Mouse (Mus musculus): ENCODE measurements around the gene Timd2. TPM values are rescaled to one million over a fixed set of nuclear protein-coding genes. Genes with fewer than 3 reads are reported as not detected.
A peak's percentile ranks its signal among the peaks of the same experiment; 100 is the strongest.
"Not testable (repeated sequence)": the region's sequence is repeated elsewhere in the genome, so short reads cannot be mapped to it uniquely, and the experiment has no call there.

Timd2 gene
- total RNA-seq (2014; fragmentation: Nextera tagmentation) = not detected in 2 replicates
- total RNA-seq (2017) = not detected in 2 replicates

DNA sequence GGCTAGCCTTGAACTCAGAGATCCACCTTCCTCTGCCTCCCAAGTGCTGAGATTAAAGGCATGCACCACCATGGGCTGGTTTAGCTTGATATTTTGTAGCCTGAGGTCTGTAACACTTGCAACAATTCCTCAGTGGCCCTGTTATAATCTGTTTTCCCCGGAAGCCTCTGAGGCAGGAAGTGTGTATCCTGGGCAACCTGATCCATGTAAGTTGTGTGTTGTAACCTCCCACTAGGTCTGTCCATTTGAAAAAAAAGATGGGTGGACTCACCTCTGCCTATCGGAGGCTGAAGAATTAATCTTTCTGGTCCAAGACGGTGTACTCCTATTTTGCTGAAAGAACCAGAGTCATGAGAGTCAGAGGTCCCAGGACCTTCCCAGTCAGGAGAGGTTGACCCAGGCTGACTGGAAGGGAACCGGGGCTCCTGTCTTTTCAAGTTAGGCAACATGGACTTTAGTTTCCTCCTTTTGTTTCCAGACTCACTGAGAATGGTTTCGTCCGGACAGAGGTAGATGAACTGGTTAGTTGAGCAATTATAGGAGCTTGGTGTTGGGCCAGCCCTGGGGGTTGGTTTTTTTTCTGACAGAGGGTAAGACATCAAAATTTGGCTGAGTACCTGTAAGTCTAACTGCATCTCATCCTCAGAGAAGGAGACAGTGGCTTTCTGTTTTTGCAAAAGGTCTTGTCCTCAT, at the start of gene Timd2:
Gene Timd2 (minus strand): TSS at position 398 of the 693 bp plus-strand sequence.
- no peak for ATAC-seq (replicated peaks; ENCODE audit: low FRiP score, low TSS enrichment, poor library complexity, severe bottlenecking)

DNA sequence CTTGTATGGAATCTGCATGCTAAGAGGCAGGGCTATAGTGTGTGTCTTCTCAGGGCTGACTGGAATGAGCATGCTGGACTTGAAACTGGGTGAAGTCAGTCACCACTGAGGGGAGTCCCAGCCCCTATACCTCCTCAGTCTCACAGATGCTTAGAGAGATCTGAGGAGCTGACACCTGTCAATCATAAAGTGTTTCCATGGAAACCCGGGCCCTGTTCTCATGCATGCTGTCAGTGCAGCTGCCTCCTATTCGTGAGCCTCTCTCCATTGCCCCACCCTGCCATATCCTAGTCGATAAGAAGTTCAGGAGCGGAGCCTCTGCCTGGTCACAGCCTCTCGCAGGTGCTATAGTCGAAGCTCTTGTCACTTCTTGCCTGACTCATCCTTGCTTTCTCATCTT, 48.9 kb upstream of the Timd2 start:
- not testable (repeated sequence) for ATAC-seq (replicated peaks; ENCODE audit: low FRiP score, low TSS enrichment, poor library complexity, severe bottlenecking)

DNA sequence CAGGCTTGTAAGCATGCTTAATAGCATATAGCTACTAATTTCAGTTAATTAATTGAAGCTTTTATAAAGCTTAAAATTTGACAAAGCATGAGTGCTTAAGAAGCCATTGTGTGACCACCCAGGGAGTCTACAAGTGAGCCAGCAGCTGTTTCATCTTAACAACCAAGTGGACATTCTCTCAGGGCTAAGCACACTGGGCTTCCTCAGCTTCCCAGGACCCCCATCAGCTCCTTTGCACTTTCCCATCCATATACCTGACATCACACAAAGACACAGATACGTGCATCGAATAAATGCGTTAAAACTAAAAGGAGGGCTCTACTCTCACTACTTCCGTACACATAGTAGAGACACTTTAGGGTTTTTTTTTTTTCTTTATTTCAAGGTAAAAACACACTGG, 47.8 kb upstream of the Timd2 start:
- no peak for ATAC-seq (replicated peaks; ENCODE audit: low FRiP score, low TSS enrichment, poor library complexity, severe bottlenecking)

DNA sequence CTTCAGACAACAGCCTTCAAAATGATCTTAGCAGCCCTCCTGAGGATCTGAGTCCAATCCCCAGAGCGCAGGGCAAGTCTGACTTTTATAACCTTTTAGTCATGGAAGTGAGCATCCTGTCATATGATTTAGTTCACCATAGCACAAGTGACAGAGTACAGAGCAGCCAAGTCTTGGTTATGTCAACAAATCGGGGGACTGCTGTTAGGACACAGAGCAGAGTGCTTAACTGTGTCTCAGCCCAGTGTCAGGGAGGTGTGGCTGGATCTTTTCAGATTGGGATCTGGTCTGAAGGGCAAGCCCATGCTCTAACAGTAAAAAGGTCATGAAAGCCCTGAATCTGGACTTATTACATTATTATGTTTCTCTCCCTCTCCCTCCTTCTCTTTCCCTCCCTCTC, 46.8 kb upstream of the Timd2 start:
- ATAC-seq (replicated peaks; ENCODE audit: low FRiP score, low TSS enrichment, poor library complexity, severe bottlenecking) = no peak

DNA sequence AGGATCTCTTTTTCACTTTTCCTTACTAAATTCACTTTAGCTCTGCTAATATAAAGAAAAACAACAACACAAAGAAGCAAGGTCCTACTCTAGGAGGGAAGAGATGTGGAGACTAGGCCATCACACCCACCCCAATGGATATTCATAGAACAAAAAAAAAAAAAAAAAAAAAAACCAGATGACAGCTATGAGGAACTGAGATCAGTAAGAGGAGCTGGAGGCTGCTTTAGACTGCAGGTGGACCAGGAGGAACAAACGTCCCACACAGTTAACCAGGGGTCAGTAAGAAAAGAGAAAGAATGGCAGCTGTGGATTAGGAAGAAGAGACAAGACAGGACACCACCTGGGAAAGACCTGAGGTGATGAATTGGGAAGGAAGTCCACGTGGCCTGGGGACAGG, 41.1 kb upstream of the Timd2 start:
- ATAC-seq (replicated peaks; ENCODE audit: low FRiP score, low TSS enrichment, poor library complexity, severe bottlenecking) = no peak

DNA sequence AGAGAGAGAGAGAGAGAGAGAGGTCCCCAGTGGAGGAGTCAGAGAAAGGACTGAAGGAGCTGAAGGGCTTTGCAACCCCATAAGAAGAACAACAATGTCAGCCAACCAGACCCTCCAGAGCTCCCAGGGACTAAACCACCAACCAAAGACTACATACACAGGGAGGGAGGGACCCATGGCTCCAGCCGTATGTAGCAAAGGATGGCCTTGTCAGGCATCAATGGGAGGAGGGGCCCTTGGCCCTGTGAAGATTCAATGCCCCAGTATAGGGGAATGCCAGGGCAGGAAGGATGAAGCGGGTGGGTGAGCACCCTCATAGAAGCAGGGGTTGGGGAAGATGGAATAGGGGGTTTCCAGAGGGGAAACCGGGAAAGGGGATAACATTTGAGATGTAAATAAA, 34.9 kb upstream of the Timd2 start:
- no peak for ATAC-seq (replicated peaks; ENCODE audit: low FRiP score, low TSS enrichment, poor library complexity, severe bottlenecking)

DNA sequence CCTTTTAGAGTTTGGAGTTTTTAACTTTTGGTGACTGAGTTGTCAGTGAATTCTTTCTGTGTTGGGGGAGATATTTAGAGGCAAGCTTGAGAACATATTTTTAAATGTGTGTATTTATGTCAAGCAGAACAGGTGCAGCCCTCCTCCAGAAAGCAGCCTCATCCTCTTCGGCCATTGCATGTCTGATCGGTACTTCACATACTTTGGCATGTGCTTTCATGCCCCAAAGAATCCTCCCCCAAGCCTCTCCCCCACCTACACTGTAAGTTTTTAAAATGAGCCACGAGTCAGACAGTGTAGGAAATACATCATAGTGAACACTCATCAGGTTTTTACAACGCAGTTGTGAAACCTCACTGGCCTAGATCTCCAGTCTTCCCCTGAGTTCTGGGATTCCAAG, 34.0 kb upstream of the Timd2 start:
- ATAC-seq (replicated peaks; ENCODE audit: low FRiP score, low TSS enrichment, poor library complexity, severe bottlenecking) = no peak

DNA sequence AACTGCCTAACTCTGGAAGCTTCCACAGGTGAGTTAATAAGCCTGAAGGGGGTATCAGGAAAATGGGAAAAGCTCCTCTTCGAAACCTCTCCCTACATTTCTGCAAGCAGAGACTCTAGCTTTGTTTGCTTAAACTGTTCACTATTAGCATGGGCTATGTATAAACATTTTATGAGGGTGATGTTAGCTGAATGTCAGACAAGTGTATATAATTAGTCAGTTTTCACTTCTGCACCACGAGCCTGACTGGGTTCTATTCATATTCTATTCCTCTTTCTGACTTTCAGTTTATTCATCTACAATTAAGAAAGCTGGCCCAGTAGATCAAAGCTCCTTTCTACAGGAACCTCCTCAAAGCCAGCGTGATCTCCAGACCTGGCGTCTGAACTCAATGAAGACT, 32.6 kb upstream of the Timd2 start:
- ATAC-seq (replicated peaks; ENCODE audit: low FRiP score, low TSS enrichment, poor library complexity, severe bottlenecking) = no peak

DNA sequence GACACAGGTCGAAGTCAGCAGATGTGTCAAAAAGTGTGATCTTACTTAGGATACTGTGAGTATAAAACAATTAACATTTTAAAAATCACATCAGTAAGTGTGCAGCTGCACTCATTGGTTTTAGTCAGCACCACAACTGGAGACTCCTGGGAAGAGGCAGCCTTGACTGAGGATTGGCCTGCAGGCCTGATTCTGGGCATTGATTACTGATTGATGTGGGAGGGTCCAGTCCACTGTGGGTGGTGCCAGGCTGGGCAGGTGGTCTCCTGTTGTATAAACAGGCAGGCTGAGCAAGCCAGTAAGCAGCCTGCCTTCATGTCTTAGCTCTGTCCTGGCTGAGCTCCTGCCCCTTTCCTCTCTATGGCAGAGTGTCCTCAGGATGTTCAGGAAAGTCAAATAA, 28.2 kb upstream of the Timd2 start, which contains the start of gene Havcr1:
Gene Havcr1 (plus strand): TSS at position 5 of the 400 bp plus-strand sequence.
- ATAC-seq (replicated peaks; ENCODE audit: low FRiP score, low TSS enrichment, poor library complexity, severe bottlenecking) = not testable (repeated sequence)

DNA sequence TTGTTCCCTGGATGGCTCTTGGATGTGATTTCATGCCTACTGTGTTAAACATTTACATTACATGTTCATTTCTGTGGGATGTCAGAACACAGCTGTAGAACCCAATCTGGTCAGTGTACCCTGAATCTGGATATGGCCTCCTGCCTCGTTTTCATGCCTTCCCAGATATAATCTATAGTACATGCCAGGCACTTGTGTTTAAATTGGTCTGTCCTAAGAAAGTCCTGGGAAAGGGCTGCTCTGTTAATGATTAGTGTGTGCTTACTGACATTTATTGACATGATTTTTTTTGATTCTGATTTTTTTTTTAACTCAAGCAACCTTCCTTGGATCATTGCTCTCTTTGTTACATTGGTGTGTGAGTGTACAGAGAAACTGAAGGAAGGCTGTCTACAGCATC, 27.8 kb upstream of the Timd2 start:
- ATAC-seq (replicated peaks; ENCODE audit: low FRiP score, low TSS enrichment, poor library complexity, severe bottlenecking) = no peak

DNA sequence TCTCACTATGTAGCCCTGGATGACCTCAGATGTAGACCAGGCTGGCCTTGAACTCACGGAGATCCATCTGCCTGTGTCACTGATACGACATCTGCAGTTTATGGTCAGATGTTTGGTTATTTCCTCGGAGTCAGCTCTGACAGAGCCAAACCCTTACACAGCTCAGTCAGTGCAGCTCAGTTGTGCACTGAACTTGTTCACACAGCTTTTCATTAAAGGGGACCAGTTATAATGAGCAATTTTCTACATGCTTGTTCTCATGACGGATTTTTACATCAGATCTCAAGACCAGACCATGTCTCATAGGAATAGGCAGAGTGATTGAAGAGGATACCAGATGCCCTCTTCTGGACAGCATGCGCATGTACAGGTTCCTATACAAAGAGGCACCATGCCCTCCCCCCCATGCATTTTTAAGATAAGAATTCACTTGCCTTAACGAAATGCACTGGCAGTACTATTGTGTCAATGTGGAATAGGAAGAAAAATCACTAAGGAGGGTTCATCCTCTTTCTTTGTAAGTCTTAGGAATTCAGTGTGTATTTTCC, 26.5 kb upstream of the Timd2 start:
- peak; percentile 84 for ATAC-seq (replicated peaks; ENCODE audit: low FRiP score, low TSS enrichment, poor library complexity, severe bottlenecking)

DNA sequence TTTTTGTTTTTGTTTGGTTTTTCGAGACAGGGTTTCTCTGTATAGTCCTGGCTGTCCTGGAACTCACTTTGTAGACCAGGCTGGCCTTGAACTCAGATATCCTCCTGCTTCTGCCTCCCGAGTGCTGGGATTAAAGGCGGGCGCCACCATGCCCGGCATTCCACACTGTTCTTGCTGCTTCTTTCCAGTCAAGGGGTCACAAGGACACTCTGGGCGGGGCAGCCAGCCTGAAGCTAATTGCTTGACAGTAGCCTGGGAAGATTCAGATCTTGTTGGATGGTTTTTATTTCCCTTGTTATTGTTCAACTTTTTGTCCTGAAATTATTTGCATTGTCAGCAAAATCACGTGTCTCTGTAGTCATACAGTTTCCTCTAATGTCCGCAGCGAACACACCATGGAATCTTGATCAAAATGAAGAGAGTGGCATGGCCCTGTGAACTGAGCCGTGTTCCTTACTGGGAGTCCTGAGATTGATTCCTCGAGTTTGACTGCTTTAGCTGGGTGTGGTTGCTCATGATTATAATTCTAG, 24.7 kb upstream of the Timd2 start:
- no peak for ATAC-seq (replicated peaks; ENCODE audit: low FRiP score, low TSS enrichment, poor library complexity, severe bottlenecking)

DNA sequence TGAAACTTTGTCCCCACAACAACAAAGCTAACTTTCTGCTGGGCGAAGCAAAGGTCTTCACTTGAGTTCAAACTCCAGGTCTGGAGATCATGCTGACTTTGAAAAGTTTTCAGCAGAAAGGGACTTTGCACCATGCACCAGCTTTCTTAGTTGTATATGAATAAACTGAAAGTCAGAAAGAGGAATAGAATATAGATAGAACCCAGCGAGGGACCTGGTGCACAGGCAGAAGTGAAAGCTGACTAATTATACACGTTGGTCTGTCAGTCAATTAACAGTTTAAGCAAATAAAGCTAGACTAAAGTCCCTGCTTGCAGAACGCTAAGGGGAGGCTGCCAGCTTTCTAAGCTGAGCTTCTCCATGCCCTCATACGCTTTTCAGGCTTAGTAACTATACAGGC, 8.0 kb downstream of the Timd2 start:
- no peak for ATAC-seq (replicated peaks; ENCODE audit: low FRiP score, low TSS enrichment, poor library complexity, severe bottlenecking)

DNA sequence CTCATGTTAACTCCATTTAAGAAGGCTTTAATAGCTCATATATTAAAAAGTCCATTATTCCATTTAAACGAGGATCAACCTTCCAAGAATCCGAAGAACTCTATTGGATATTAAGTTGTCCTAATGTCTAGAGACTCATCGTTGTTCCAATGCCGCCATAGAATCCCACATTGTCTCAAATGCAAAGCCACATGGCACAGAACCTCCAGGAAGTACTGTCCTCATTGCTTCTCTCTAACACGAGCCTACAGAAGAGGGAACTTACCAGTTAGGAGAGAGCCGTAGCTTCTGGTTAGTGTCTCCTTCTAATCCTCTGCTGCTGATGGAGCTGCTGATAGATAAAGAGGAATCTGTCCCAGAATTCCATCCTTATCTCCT, 8.6 kb downstream of the Timd2 start:
- no peak for ATAC-seq (replicated peaks; ENCODE audit: low FRiP score, low TSS enrichment, poor library complexity, severe bottlenecking)

DNA sequence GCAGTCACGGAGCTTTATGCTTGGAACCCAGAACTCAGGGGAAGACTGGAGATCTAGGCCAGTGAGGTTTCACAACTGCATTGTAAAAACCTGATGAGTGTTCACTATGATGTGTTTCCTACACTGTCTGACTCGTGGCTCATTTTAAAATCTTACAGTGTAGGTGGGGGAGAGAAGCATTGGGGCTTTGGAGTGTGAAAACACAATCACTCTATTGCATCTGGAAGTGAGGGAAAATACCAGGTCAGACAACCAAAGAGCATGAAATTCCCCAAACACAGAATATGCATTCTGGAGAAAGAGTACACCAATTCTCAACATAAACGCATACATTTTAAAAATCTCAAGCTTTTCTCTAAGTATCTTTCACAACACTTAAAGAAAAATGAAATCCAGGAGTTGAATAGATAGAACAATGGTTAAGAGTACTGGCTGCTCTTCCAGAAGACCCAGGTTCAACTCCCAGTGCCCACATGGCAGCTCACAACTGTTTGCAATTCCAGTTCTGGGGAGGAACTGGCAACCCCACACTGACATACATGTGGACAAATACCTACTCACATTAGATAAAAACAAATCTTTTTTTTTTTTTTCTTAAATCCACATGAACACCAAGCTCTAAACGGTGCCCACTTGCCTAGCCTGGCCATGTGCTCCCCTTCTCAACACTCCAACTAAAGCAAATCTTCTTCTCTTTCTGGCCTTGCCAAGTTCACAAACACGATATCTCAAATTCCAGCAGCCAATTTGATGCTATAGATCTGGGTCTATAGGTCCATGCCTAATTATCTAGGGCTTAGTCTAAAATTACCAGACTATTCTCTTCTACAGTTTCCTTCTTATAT, 9.2 kb downstream of the Timd2 start:
- no peak for ATAC-seq (replicated peaks; ENCODE audit: low FRiP score, low TSS enrichment, poor library complexity, severe bottlenecking)

DNA sequence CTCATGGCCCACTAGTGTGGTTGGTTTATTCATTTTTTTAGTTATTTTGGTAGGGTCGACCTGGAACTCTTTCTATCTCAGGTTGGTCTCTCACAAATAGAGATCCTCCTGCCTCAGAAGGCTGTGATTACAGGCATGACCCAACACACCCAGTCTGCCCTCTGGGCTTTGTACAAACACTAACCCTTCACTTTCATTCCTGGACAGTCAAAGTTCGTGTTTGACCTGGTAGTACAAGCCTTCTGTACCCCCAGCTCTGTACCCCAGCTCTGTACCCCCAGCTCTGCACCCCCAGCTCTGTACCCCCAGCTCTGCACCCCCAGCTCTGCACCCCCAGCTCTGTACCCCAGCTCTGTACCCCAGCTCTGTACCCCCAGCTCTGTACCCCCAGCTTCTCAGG, 11.0 kb downstream of the Timd2 start:
- ATAC-seq (replicated peaks; ENCODE audit: low FRiP score, low TSS enrichment, poor library complexity, severe bottlenecking) = not testable (repeated sequence)

DNA sequence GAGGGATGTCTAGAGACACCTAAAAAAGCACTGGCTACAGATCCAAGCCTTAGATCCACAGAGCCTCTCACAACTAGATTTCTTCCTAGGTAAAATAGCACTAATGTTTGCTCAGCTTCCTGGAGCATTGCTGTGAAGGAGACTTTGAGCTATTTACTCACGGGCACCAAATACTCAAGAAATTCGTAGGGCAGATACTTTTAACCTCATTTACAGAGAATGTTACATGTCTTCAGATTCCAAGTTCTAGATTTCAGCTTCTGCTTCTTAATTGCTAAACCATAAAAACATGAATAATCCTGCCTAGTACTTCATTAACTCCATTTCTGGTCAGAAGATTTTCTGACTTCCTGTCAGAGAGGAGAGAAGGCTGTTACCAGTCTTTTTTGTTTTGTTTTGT, 16.7 kb downstream of the Timd2 start:
- ATAC-seq (replicated peaks; ENCODE audit: low FRiP score, low TSS enrichment, poor library complexity, severe bottlenecking) = no peak

DNA sequence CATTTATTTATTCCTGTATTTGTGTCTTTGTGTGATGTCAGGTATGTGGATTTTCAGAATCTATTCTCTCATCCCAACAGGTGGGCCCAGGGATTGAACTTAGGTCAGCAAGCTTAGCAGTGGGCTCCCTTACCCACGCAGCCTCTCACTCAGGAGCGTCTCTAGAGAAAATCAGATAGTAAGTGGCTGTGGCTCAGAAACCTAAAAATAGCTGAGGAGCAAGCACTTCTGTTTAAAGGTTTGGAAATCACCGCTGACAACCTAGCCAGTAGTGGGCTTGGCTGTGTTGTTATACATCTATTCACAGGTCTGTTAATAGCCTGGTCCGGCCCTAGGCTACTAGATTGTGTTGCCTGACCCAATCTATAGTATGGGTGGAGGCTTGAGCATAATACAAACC, 23.1 kb downstream of the Timd2 start:
- ATAC-seq (replicated peaks; ENCODE audit: low FRiP score, low TSS enrichment, poor library complexity, severe bottlenecking) = no peak

DNA sequence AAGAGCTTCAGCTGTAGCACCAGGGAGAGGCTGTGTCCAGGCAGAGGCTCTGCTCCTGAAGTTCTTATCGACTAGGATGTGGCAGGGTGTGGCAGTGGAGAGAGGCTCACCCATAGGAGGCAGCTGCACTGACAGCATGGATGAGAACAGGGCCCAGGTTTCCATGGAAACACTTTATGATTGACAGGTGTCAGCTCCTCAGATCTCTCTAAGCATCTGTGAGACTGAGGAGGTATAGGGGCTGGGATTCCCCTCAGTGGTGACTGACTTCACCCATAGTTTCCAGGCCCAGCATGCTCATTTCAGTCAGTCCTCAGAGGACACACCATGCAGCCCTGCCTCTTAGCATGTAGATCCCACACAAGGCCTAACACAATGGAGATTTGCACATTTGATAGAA, 24.0 kb downstream of the Timd2 start:
- ATAC-seq (replicated peaks; ENCODE audit: low FRiP score, low TSS enrichment, poor library complexity, severe bottlenecking) = no peak

DNA sequence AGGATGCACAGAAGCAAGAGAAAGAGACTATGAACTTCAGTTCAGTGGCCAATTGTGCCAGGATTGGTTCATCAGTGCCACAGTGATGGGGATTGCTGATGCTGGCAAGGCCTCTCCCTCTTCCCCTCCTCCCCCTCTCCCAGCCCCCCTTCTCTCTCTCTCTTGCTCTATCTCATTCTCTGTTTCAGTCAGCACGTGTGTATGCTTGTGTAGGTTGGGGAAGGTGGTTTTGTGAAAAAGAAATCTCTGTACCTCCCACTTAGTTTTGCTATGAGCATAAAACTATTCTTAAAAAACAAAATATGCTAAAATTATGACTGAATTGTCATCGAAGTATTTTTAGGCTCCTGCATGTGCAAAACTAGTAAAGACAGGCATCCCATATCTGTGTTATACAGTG, 38.9 kb downstream of the Timd2 start:
- ATAC-seq (replicated peaks; ENCODE audit: low FRiP score, low TSS enrichment, poor library complexity, severe bottlenecking) = no peak

All from megakaryocyte-erythroid progenitor cell, adult 5-6 weeks (primary cell).